Mouse (Mus musculus): ENCODE results near the gene Olfr640. TPM values are rescaled to one million over a fixed set of nuclear protein-coding genes. Genes with fewer than 3 reads are reported as not detected.

Olfr640 gene
- not detected in 2 replicates for polyA plus RNA-seq (2014; fragmentation: Nextera tagmentation; extraction: Ambion mirVana)

- no peaks in the 10 kb centered on the region for H3K9me3 ChIP-seq (ENCODE audit: low read depth, low read length)
- no peak for TF ChIP-seq CTCF (IDR thresholded peaks at IDR 0.05; ENCODE audit: low read depth)
- H3K4me2 ChIP-seq: no peak within 1 kb of the TSS
- ATAC-seq (ENCODE audit: insufficient read depth) (no peak), DNase-seq (no peak)
- H3K9ac ChIP-seq: no peak within 1 kb of the TSS
- H3K36me3 ChIP-seq (ENCODE audit: insufficient read depth): no peaks in the 10 kb centered on the region
- no peak within 1 kb of the TSS for H3K27ac ChIP-seq (ENCODE audit: low read depth)
- H3K4me1 ChIP-seq (ENCODE audit: insufficient read depth): no peaks in the 10 kb centered on the region
- 77% methylated on average over 6 of the region's 6 CpGs for WGBS
- H3K27me3 ChIP-seq (ENCODE audit: insufficient read depth, low read length): no peaks in the 10 kb centered on the region
- H3K4me3 ChIP-seq (ENCODE audit: low read depth, low read length): no peak within 1 kb of the TSS
Measured at GRCm38 (mm10) chr7:104025473-104025872, at the start of gene Olfr640. TSS of gene Olfr640 (minus strand) at chr7:104025573.

- no peak within 1 kb of the TSS for H3K4me3 ChIP-seq (ENCODE audit: low read depth, low read length)
- WGBS: 57% methylated on average over 2 of the region's 2 CpGs
Measured at GRCm38 (mm10) chr7:104071769-104072168, 46.4 kb upstream of the Olfr640 start, which contains the start of gene Olfr644. TSS of gene Olfr644 (minus strand) at chr7:104071869.

GRCm38 (mm10) chr7:104061345-104061744 lies 36.0 kb upstream of the Olfr640 start, which contains the start of gene 4930516K23Rik:
TSS of gene 4930516K23Rik (minus strand) at chr7:104061445.
- Histone ChIP-seq H3K9me3 (ENCODE audit: low read depth, low read length) (no peaks in the 10 kb centered on the region), H3K27ac (ENCODE audit: low read depth) (no peak within 1 kb of the TSS)
- 45% methylated on average over 2 of the region's 2 CpGs for WGBS

More at GRCm38 (mm10) chr7:104071769-104072168, 46.4 kb upstream of the Olfr640 start, which contains the start of gene Olfr644:
- TF ChIP-seq CTCF (IDR thresholded peaks at IDR 0.05; ENCODE audit: low read depth): no peak
- no peak within 1 kb of the TSS for H3K4me2 ChIP-seq
- no peak for ATAC-seq (ENCODE audit: insufficient read depth)
- no peaks in the 10 kb centered on the region for H3K9me3 ChIP-seq (ENCODE audit: low read depth, low read length)
- H3K36me3 ChIP-seq (ENCODE audit: insufficient read depth): no peaks in the 10 kb centered on the region
- no peak within 1 kb of the TSS for H3K9ac ChIP-seq
- no peak for DNase-seq
- H3K27me3 ChIP-seq (ENCODE audit: insufficient read depth, low read length): no peaks in the 10 kb centered on the region
- H3K4me1 ChIP-seq (ENCODE audit: insufficient read depth): no peaks in the 10 kb centered on the region
- no peak within 1 kb of the TSS for H3K27ac ChIP-seq (ENCODE audit: low read depth)

GRCm38 (mm10) chr7:104059215-104059614 lies 33.8 kb upstream of the Olfr640 start:
- Histone ChIP-seq H3K9me3 (ENCODE audit: low read depth, low read length) (no peaks in the 10 kb centered on the region), H3K27ac (ENCODE audit: low read depth) (no peak overlapping the region), H3K36me3 (ENCODE audit: insufficient read depth) (no peaks in the 10 kb centered on the region), H3K4me1 (ENCODE audit: insufficient read depth) (no peaks in the 10 kb centered on the region), H3K4me2 (no peak overlapping the region), H3K27me3 (ENCODE audit: insufficient read depth, low read length) (no peaks in the 10 kb centered on the region), H3K9ac (no peak overlapping the region), H3K4me3 (ENCODE audit: low read depth, low read length) (no peak overlapping the region)
- no peak for TF ChIP-seq CTCF (IDR thresholded peaks at IDR 0.05; ENCODE audit: low read depth)
- DNase-seq (no peak), ATAC-seq (ENCODE audit: insufficient read depth) (no peak)
- 88% methylated on average over 1 of the region's 1 CpGs for WGBS

More at GRCm38 (mm10) chr7:104061345-104061744, 36.0 kb upstream of the Olfr640 start, which contains the start of gene 4930516K23Rik:
- Histone ChIP-seq H3K27me3 (ENCODE audit: insufficient read depth, low read length) (no peaks in the 10 kb centered on the region), H3K4me3 (ENCODE audit: low read depth, low read length) (no peak within 1 kb of the TSS), H3K4me2 (no peak within 1 kb of the TSS), H3K9ac (no peak within 1 kb of the TSS), H3K36me3 (ENCODE audit: insufficient read depth) (no peaks in the 10 kb centered on the region), H3K4me1 (ENCODE audit: insufficient read depth) (no peaks in the 10 kb centered on the region)
- DNase-seq (no peak), ATAC-seq (ENCODE audit: insufficient read depth) (no peak)
- TF ChIP-seq CTCF (IDR thresholded peaks at IDR 0.05; ENCODE audit: low read depth): no peak

GRCm38 (mm10) chr7:104052566-104052965 lies 27.2 kb upstream of the Olfr640 start, which contains the start of gene Olfr642:
TSS of gene Olfr642 (minus strand) at chr7:104052666.
- Histone ChIP-seq H3K9ac (no peak within 1 kb of the TSS), H3K36me3 (ENCODE audit: insufficient read depth) (no peaks in the 10 kb centered on the region), H3K4me1 (ENCODE audit: insufficient read depth) (no peaks in the 10 kb centered on the region), H3K27me3 (ENCODE audit: insufficient read depth, low read length) (no peaks in the 10 kb centered on the region), H3K9me3 (ENCODE audit: low read depth, low read length) (no peaks in the 10 kb centered on the region), H3K27ac (ENCODE audit: low read depth) (no peak within 1 kb of the TSS), H3K4me2 (no peak within 1 kb of the TSS), H3K4me3 (ENCODE audit: low read depth, low read length) (no peak within 1 kb of the TSS)
- no peak for TF ChIP-seq CTCF (IDR thresholded peaks at IDR 0.05; ENCODE audit: low read depth)
- 72% methylated on average over 1 of the region's 1 CpGs for WGBS
- ATAC-seq (ENCODE audit: insufficient read depth): no peak
- DNase-seq: no peak

GRCm38 (mm10) chr7:104050745-104051144 lies 25.4 kb upstream of the Olfr640 start:
- no peak for ATAC-seq (ENCODE audit: insufficient read depth)
- no peaks in the 10 kb centered on the region for H3K27me3 ChIP-seq (ENCODE audit: insufficient read depth, low read length)
- DNase-seq: no peak
- no peaks in the 10 kb centered on the region for H3K36me3 ChIP-seq (ENCODE audit: insufficient read depth)
- 89% methylated on average over 4 of the region's 4 CpGs for WGBS
- H3K4me3 ChIP-seq (ENCODE audit: low read depth, low read length): no peak overlapping the region
- no peaks in the 10 kb centered on the region for H3K9me3 ChIP-seq (ENCODE audit: low read depth, low read length)
- no peak overlapping the region for H3K27ac ChIP-seq (ENCODE audit: low read depth)
- H3K4me1 ChIP-seq (ENCODE audit: insufficient read depth): no peaks in the 10 kb centered on the region
- H3K9ac ChIP-seq: no peak overlapping the region
- H3K4me2 ChIP-seq: no peak overlapping the region
- TF ChIP-seq CTCF (IDR thresholded peaks at IDR 0.05; ENCODE audit: low read depth): no peak

GRCm38 (mm10) chr7:104035145-104035544 lies 9.8 kb upstream of the Olfr640 start, which contains the start of gene Olfr641:
TSS of gene Olfr641 (plus strand) at chr7:104035445.
- H3K4me3 ChIP-seq (ENCODE audit: low read depth, low read length): no peak within 1 kb of the TSS
- no peak within 1 kb of the TSS for H3K27ac ChIP-seq (ENCODE audit: low read depth)
- 70% methylated on average over 1 of the region's 1 CpGs for WGBS
- TF ChIP-seq CTCF (IDR thresholded peaks at IDR 0.05; ENCODE audit: low read depth): no peak
- H3K27me3 ChIP-seq (ENCODE audit: insufficient read depth, low read length): no peaks in the 10 kb centered on the region
- H3K9ac ChIP-seq: no peak within 1 kb of the TSS
- no peaks in the 10 kb centered on the region for H3K4me1 ChIP-seq (ENCODE audit: insufficient read depth)
- H3K4me2 ChIP-seq: no peak within 1 kb of the TSS
- no peak for DNase-seq
- no peaks in the 10 kb centered on the region for H3K36me3 ChIP-seq (ENCODE audit: insufficient read depth)
- no peak for ATAC-seq (ENCODE audit: insufficient read depth)
- H3K9me3 ChIP-seq (ENCODE audit: low read depth, low read length): no peaks in the 10 kb centered on the region

All from lung, embryonic 14.5 days (tissue).